Mouse (Mus musculus) monocyte, adult 59 days (primary cell): ENCODE data around the gene Hdac2. TPM values are rescaled to one million over a fixed set of nuclear protein-coding genes. Genes with fewer than 3 reads are reported as not detected.

ENCODE experiments used
- total RNA-seq, 2 experiments: library from RNA; stranded (reverse); gene quantifications; one replicate each; pipeline ENCODE4 v1.2.4; 2023

The Hdac2 gene
- total RNA-seq, result 10 to 100 TPM; 35.1 to 39.6 TPM

GRCm38 (mm10) chr10:36974086-36974675, at the start of gene Hdac2:
Gene Hdac2 (plus strand): TSS chr10:36974544.

Other genes with a start within 250 kb of the Hdac2 start
- gene Marcks, start 164.4 kb downstream of the Hdac2 start, total RNA-seq, result 100 to 1,000 TPM; 263 to 264 TPM